Mouse (Mus musculus): ENCODE measurements at regions not wholly inside any gene's neighbourhood (a gene's known extent, or its start where the extent isn't known, plus 50 kb on each side); places are given as distances from the start of the nearest gene placed in this dataset.

DNA sequence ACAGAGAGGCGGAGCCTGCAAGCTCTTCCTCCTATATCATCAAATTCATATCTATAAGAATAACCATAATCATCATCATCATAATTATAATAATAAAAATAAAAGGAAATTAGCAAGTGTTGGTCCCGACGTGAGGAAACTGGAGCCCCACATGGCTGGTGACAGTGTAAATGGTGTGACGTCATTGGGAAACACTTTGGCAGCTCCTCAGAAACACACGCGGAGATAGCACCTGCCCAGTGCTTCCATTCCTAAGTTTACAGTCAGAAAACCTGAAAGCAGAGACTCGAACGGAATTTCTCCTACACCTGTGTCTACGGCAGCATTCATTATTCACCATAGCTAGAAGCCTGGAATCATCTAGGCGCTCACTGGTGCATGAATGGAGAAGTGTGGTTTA lies 115.2 kb upstream of the 1700012A03Rik start:
- Histone ChIP-seq H3K4me3 (ENCODE audit: insufficient read depth, low read length) (no peak overlapping the region), H3K27ac (ENCODE audit: insufficient read depth, low read length) (no peak overlapping the region), H3K4me1 (ENCODE audit: control insufficient read depth, insufficient read depth, low read length) (no peaks in the 10 kb centered on the region)
- TF ChIP-seq POLR2A (IDR thresholded peaks at IDR 0.05; ENCODE audit: low read depth, low read length) (no peak), CTCF (IDR thresholded peaks at IDR 0.05; ENCODE audit: borderline replicate concordance, insufficient read depth, low read length) (no peak)

DNA sequence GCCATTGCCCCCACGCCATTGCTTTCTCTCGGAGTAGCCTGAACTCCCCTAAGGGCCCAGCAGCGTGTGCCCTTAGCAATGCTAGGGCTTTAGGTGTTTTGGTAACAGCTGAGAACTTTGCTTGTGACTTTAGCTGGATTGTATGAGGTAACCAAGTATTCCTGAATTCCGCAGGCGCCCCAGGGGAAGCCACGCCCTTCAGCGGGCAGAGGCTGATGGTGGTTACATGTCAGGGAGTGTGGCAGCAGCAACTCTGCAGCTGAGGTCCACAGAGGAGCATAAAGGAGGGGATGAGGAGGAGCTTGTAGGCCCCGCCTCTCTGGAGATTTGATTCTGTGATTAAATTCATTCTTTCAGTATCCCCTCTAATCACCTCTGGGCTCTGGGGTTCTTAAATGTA lies 116.1 kb upstream of the 1700012A03Rik start:
- Histone ChIP-seq H3K4me3 (ENCODE audit: insufficient read depth, low read length) (no peak overlapping the region), H3K4me1 (ENCODE audit: control insufficient read depth, insufficient read depth, low read length) (no peaks in the 10 kb centered on the region), H3K27ac (ENCODE audit: insufficient read depth, low read length) (no peak overlapping the region)
- no peak for TF ChIP-seq CTCF (IDR thresholded peaks at IDR 0.05; ENCODE audit: borderline replicate concordance, insufficient read depth, low read length)
- TF ChIP-seq POLR2A (IDR thresholded peaks at IDR 0.05; ENCODE audit: low read depth, low read length), result no peak

DNA sequence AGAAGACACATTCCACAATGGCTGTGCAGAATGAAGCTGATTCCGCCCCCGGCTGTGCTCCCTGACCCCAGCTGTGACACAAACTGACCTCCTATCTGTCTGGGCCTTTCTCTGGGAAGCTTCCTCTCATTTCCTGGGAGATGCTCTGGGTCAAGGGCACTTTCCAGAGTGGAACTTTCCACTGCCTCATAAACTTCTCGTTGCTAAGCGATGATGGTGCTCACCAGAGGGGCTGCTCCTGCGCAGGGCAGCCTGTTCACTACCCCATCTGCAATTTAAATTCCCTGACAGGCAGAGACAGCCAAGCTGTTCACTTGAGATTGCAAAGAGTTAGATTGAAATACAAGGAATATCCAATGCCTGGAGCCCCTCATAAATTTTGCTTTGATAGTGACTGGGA lies 116.7 kb upstream of the 1700012A03Rik start:
- Histone ChIP-seq H3K27ac (ENCODE audit: insufficient read depth, low read length) (no peak overlapping the region), H3K4me3 (ENCODE audit: insufficient read depth, low read length) (no peak overlapping the region), H3K4me1 (ENCODE audit: control insufficient read depth, insufficient read depth, low read length) (no peaks in the 10 kb centered on the region)
- TF ChIP-seq CTCF (IDR thresholded peaks at IDR 0.05; ENCODE audit: borderline replicate concordance, insufficient read depth, low read length) (no peak), POLR2A (IDR thresholded peaks at IDR 0.05; ENCODE audit: low read depth, low read length) (no peak)

DNA sequence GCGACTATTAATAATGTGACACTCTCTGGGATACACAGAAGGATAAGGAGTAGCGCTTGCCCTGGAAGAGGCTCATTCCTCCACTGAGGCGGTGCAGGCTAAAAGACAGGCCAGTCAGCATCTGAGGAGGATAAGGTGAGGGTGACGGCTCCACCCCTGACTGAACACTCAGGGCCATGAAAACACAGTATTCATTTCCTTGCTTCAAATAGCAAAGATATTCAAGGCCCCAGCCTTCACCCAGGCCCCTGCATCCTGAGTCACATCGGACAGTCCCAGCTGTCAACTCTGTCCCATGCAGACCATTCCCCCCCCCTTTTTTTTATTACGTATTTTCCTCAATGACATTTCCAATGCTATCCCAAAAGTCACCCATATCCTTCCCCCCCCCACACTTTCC lies 118.9 kb upstream of the 1700012A03Rik start:
- no peak overlapping the region for H3K4me3 ChIP-seq (ENCODE audit: insufficient read depth, low read length)
- no peaks in the 10 kb centered on the region for H3K4me1 ChIP-seq (ENCODE audit: control insufficient read depth, insufficient read depth, low read length)
- TF ChIP-seq CTCF (IDR thresholded peaks at IDR 0.05; ENCODE audit: borderline replicate concordance, insufficient read depth, low read length) (no peak), POLR2A (IDR thresholded peaks at IDR 0.05; ENCODE audit: low read depth, low read length) (no peak)

DNA sequence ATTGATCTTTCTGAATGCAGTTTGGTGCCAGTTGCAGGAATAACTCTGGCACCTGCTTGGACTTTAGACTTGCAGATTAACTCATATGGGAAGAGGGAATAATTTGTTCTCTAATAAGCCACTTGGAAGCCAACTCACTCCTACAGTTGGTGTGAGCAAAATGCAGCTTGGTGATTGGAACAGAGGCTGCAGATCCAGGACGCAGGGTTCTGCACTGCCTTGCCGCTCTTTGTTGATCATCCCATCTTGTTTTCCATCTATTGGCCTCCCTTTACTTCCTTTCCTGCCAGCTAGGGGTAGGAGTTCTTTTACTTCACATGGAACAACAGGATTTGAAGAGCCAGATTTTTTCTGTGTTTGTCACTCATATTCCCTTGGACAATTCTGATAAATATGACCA lies 120.9 kb upstream of the 1700012A03Rik start:
- no peak overlapping the region for H3K27ac ChIP-seq (ENCODE audit: insufficient read depth, low read length)
- TF ChIP-seq POLR2A (IDR thresholded peaks at IDR 0.05; ENCODE audit: low read depth, low read length), result no peak
- no peak for TF ChIP-seq CTCF (IDR thresholded peaks at IDR 0.05; ENCODE audit: borderline replicate concordance, insufficient read depth, low read length)
- no peaks in the 10 kb centered on the region for H3K4me1 ChIP-seq (ENCODE audit: control insufficient read depth, insufficient read depth, low read length)
- H3K4me3 ChIP-seq (ENCODE audit: insufficient read depth, low read length), result no peak overlapping the region

More for the DNA sequence above, 118.9 kb upstream of the 1700012A03Rik start:
- no peak overlapping the region for H3K27ac ChIP-seq (ENCODE audit: insufficient read depth, low read length)

DNA sequence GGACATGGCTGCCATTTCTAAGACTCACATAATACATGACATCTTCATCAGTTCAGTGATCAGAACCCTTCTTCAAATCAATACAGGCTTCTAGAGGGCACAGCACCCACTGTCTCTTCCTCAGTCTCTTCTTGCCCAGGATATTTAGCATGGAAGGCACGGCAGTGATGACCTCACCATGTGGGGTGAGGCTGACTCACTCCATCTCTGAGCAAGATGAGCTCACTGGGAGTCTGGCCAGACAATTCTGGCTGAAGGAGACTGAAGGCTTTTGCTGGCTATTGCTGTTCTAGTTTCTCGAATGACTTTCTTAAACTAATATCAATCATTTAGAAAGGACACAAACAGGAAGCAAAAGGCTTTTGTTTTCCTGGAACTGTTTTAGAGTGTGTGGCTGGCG lies 122.9 kb upstream of the 1700012A03Rik start:
- no peak overlapping the region for H3K4me3 ChIP-seq (ENCODE audit: insufficient read depth, low read length)
- H3K27ac ChIP-seq (ENCODE audit: insufficient read depth, low read length), result no peak overlapping the region
- H3K4me1 ChIP-seq (ENCODE audit: control insufficient read depth, insufficient read depth, low read length), result no peaks in the 10 kb centered on the region
- no peak for TF ChIP-seq CTCF (IDR thresholded peaks at IDR 0.05; ENCODE audit: borderline replicate concordance, insufficient read depth, low read length)
- no peak for TF ChIP-seq POLR2A (IDR thresholded peaks at IDR 0.05; ENCODE audit: low read depth, low read length)

DNA sequence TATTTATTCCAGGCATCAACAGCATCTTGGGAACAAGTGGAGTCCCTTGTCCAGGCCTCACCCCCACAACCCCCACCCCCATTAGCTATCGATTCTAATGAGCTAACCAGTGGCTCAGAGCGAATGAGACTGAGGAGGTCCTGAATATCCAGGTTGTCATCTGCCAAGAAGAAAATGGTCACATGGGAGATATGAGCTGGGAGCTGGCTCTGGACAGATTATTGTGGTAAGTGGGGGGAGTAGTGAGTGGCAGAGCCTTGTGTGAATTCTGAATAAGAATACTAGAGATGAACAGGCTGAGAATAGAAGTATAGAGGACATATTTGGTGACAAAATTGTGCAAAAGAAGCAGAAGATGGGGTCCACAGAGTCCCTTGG lies 125.4 kb upstream of the 1700012A03Rik start:
- no peak for TF ChIP-seq CTCF (IDR thresholded peaks at IDR 0.05; ENCODE audit: borderline replicate concordance, insufficient read depth, low read length)
- TF ChIP-seq POLR2A (IDR thresholded peaks at IDR 0.05; ENCODE audit: low read depth, low read length), result no peak
- Histone ChIP-seq H3K4me1 (ENCODE audit: control insufficient read depth, insufficient read depth, low read length) (no peaks in the 10 kb centered on the region), H3K27ac (ENCODE audit: insufficient read depth, low read length) (no peak overlapping the region), H3K4me3 (ENCODE audit: insufficient read depth, low read length) (no peak overlapping the region)

DNA sequence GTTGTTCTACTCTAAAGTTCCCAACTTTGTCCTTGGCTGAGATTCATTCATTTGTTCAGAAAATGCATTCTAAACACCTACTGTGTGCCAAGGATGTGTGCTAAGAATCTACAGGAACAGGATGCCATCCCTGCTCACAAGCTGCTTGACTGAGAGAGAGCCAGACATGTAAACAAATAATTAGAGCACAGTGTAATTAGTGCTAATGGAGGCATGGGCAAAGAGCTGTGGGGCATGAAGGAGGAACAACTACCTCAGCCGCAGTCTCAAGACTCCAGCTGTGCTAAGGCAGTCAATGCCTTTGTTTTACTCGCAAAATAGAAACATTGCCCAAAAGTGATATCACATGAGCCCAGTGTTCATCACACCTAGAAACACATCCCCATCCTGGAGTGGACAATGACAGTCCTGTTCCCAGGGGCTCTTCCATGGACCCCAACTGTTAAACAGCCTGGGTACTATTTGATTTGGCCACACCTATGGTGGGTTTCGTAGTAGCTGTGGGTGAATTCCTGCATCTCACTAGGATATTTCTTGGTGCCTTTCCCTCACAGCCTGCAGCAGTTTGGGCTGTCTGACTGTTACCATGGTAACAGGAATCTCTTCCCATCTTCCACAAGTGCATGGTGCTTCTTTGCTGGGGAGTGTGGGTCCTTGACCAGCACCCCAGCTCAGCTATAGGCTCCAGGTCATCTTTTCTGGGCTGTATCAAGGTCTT lies 125.9 kb upstream of the 1700012A03Rik start:
- TF ChIP-seq POLR2A (IDR thresholded peaks at IDR 0.05; ENCODE audit: low read depth, low read length) (no peak), CTCF (IDR thresholded peaks at IDR 0.05; ENCODE audit: borderline replicate concordance, insufficient read depth, low read length) (no peak)
- no peak overlapping the region for H3K27ac ChIP-seq (ENCODE audit: insufficient read depth, low read length)
- H3K4me1 ChIP-seq (ENCODE audit: control insufficient read depth, insufficient read depth, low read length), result no peaks in the 10 kb centered on the region
- H3K4me3 ChIP-seq (ENCODE audit: insufficient read depth, low read length), result no peak overlapping the region

DNA sequence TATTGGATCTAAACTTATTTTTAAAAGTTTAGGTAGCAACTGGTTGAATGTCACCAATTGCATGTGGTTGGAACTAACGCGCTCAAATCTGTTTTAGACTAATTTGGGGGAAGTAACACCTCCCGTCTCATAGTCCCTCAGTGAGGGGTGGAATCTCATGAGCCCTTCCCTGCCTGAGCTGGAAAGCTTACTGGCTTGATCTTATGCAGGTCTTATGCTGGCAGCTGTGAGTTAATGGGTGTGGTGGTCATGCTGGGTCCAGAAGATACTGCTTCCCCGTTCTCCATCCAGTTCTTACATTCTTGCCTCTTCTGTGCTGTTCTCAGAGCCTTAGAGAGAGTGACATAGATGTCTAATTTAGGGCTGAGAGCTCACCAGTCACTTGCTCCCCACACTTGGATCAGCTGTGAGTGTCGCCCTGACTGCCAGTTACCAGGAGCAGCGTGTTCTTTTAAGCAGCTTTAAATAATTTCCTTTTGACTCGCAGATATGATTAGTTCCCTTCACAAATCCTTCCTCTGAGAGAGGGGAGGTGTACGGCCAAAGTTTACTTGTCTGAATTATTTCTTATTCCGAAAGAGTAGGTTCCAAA lies 128.4 kb upstream of the 1700012A03Rik start:
- H3K4me3 ChIP-seq (ENCODE audit: insufficient read depth, low read length), result no peak overlapping the region
- no peak for TF ChIP-seq CTCF (IDR thresholded peaks at IDR 0.05; ENCODE audit: borderline replicate concordance, insufficient read depth, low read length)
- TF ChIP-seq POLR2A (IDR thresholded peaks at IDR 0.05; ENCODE audit: low read depth, low read length), result no peak
- no peaks in the 10 kb centered on the region for H3K4me1 ChIP-seq (ENCODE audit: control insufficient read depth, insufficient read depth, low read length)
- H3K27ac ChIP-seq (ENCODE audit: insufficient read depth, low read length), result no peak overlapping the region

DNA sequence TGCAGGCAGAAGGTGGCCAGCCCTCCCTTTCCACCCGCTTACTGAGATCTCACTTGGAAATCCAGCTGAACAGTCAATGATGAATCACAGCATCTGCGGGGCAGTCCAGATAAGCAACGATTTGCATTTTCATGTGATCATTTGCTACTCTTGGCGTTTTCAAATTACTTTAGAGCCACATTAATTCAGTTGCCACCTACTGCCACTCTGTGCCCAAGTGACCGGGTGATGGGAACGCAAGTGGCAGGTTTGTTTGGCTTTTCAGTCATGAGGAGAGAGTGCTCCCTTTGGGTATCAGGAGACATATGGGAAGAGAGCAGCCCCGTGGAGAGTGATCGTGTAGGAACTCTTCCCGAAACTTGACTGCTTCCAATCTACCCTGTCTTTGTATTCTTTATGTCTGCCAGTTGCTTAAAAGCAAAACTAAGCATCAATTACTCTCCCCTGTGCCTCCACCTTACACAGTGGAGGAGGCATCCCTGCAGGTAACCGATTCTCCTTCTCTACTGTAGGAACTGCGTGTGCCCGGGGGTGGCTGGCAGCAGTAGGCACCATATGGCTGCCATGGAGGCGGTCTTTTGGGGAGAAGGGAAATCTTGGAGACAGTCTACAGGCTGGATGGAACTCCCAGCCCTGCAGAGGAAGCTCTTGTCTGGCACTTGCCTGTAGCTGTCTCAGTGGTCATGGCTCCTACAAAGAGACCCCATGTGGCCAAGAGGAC lies 132.5 kb upstream of the 1700012A03Rik start:
- Histone ChIP-seq H3K4me1 (ENCODE audit: control insufficient read depth, insufficient read depth, low read length) (no peaks in the 10 kb centered on the region), H3K27ac (ENCODE audit: insufficient read depth, low read length) (no peak overlapping the region), H3K4me3 (ENCODE audit: insufficient read depth, low read length) (no peak overlapping the region)
- no peak for TF ChIP-seq POLR2A (IDR thresholded peaks at IDR 0.05; ENCODE audit: low read depth, low read length)
- no peak for TF ChIP-seq CTCF (IDR thresholded peaks at IDR 0.05; ENCODE audit: borderline replicate concordance, insufficient read depth, low read length)
